Mouse (Mus musculus): ENCODE measurements around the gene Ankrd34c. TPM values are rescaled to one million over a fixed set of nuclear protein-coding genes. Genes with fewer than 3 reads are reported as not detected.

Gene Ankrd34c
- polyA plus RNA-seq, 1 experiment from 2014 or later: not detected

DNA sequence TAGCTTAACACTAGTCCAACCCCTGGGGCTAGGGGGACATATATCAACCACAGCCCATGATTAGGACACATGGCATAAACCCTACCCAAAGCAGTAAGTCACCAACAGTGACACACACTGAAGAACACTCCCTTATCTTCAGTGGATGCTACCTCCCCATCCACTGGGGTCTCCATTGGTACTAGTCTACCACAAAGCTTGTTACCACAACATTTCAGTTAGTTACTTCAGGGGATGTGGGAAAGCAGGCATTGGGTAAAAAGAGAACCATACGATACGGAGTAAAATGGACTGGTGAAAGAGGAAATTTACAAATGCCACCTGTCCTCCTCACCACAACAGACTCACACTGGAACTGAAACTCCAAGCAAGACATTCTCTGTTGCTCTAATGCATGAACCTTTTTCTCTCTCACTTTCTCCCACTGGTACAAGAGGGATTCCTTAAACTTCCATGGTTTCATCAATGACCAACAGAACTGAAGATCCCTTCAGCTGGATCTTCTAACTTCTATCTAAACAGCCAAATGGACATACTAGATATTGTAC, 37.3 kb downstream of the Ankrd34c start:
- Histone ChIP-seq H3K79me2 (ENCODE audit: inconsistent target) (no peaks in the 10 kb centered on the region), H3K36me3 (ENCODE audit: inconsistent target) (peaks cover 21% of the 10 kb centered on the region), H3K27ac (no peak overlapping the region), H3K4me3 (ENCODE audit: inconsistent target) (no peak overlapping the region)
- WGBS (ENCODE audit: missing documents): 36% methylated on average over 2 of the region's 2 CpGs

DNA sequence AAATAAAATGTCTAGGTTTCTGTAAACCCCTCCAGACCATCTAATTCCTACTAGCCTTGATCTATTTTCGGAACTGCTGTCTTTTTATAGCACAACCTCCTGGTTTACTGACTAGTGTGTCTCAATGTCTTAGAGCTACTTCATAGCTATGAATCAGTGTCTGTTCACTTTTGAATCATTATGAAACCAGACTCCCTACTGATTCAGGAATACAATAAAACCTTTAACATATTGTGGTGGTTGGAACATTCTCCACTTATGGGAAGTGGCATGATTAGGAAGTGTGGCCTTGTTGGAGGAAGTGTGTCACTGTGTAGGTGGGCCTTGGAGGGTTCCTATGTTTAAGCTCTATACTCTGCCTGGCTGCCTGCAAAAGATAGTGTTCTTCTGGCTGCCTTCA, 43.1 kb downstream of the Ankrd34c start:
- WGBS (ENCODE audit: missing documents): 80% methylated on average over 1 of the region's 1 CpGs
- Histone ChIP-seq H3K79me2 (ENCODE audit: inconsistent target) (no peaks in the 10 kb centered on the region), H3K27ac (no peak overlapping the region), H3K4me3 (ENCODE audit: inconsistent target) (no peak overlapping the region), H3K36me3 (ENCODE audit: inconsistent target) (peaks cover 16% of the 10 kb centered on the region)

GRCm38 (mm10) chr9:89693670-89694069, 44.6 kb downstream of the Ankrd34c start:
- Histone ChIP-seq H3K79me2 (ENCODE audit: inconsistent target) (no peaks in the 10 kb centered on the region), H3K36me3 (ENCODE audit: inconsistent target) (peaks cover 1% of the 10 kb centered on the region), H3K4me3 (ENCODE audit: inconsistent target) (no peak overlapping the region), H3K27ac (no peak overlapping the region)
- 100% methylated on average over 2 of the region's 2 CpGs for WGBS (ENCODE audit: missing documents)

- no peaks in the 10 kb centered on the region for H3K36me3 ChIP-seq (ENCODE audit: inconsistent target)
- H3K27ac ChIP-seq: no peak overlapping the region
- no peaks in the 10 kb centered on the region for H3K79me2 ChIP-seq (ENCODE audit: inconsistent target)
- H3K4me3 ChIP-seq (ENCODE audit: inconsistent target): no peak overlapping the region
- 100% methylated on average over 1 of the region's 1 CpGs for WGBS (ENCODE audit: missing documents)
These were observed 49.1 kb downstream of the Ankrd34c start for GRCm38 (mm10) chr9:89689179-89689578.

GRCm38 (mm10) chr9:89687503-89688226, 50.6 kb downstream of the Ankrd34c start:
- no peak overlapping the region for H3K4me3 ChIP-seq (ENCODE audit: inconsistent target)
- no peak overlapping the region for H3K27ac ChIP-seq
- H3K36me3 ChIP-seq (ENCODE audit: inconsistent target): no peaks in the 10 kb centered on the region
- no peaks in the 10 kb centered on the region for H3K79me2 ChIP-seq (ENCODE audit: inconsistent target)
- 60% methylated on average over 10 of the region's 10 CpGs for WGBS (ENCODE audit: missing documents)

DNA sequence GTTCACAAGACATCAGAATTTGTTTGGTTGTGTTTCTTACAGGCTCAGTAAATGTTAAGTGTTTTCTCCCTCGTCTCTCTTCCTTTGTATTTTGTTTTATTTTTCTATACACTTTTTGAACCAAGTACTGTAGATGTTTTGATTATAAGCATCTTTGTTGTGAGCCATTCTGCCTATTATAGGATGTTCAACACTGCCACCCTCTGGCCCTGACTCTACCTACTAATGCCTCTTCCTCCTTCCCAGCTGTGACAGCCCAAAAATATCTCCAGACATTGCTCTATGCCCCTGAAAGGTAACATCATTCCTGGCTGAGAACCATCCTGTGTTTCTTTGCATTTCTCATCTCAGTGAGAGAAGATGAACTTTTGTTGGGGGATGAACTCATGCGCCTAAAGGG, 52.0 kb downstream of the Ankrd34c start:
- H3K79me2 ChIP-seq (ENCODE audit: inconsistent target): no peaks in the 10 kb centered on the region
- 83% methylated on average over 2 of the region's 2 CpGs for WGBS (ENCODE audit: missing documents)
- H3K4me3 ChIP-seq (ENCODE audit: inconsistent target): no peak overlapping the region
- no peak overlapping the region for H3K27ac ChIP-seq
- H3K36me3 ChIP-seq (ENCODE audit: inconsistent target): no peaks in the 10 kb centered on the region

DNA sequence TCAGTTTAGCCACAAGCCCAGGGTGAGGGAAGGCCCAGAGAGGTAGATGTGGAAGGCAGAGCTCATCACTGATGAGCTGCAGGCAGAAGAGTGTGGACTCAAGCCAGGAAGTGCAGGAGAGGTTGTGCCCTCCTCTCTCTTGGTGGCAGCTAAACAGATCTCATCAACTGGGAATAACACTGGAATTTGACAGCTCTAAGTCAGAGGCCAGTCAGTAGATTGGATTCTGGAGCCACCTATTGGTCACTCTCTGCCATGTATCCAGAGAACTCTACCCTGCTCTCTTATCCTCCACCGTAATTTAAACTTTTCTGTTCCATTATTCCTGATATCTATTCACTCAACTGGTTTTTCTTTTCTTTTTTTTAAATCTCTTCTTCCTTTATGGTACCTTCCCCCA, 59.3 kb downstream of the Ankrd34c start:
- no peaks in the 10 kb centered on the region for H3K79me2 ChIP-seq (ENCODE audit: inconsistent target)
- H3K4me3 ChIP-seq (ENCODE audit: inconsistent target): no peak overlapping the region
- 73% methylated on average over 1 of the region's 1 CpGs for whole genome bisulfite sequencing (ENCODE audit: missing documents)
- H3K36me3 ChIP-seq (ENCODE audit: inconsistent target): no peaks in the 10 kb centered on the region
- H3K27ac ChIP-seq: no peak overlapping the region

Other genes starting within 250 kb of the Ankrd34c start
- 0.02 TPM in 1 of 3 replicates, not detected in the others for gene Minar1, start 115.3 kb downstream of the Ankrd34c start, polyA plus RNA-seq (2018)
- gene Tmed3, start 33.4 kb downstream of the Ankrd34c start, polyA plus RNA-seq (2018): 58.1 to 96.9 TPM (median 87.0 TPM) in 3 replicates
- gene Rasgrf1, start 171.4 kb upstream of the Ankrd34c start, polyA plus RNA-seq (2018): not detected in 3 replicates